Mouse (Mus musculus) intestine, embryonic 14.5 days (tissue): ENCODE measurements around the gene Hist1h2br. TPM values are rescaled to one million over a fixed set of nuclear protein-coding genes. Genes with fewer than 3 reads are reported as not detected.
"Not testable (repeated sequence)": the region's sequence is repeated elsewhere in the genome, so short reads cannot be mapped to it uniquely, and the experiment has no call there.

ENCODE experiments used
- ATAC-seq: fragments of 200-750 bp; cut with Nextera tagmentation; replicated peaks from 2 replicates; pipeline ENCODE4 v1.8.0; 2017; ENCODE audit warnings: low read depth, moderate number of reproducible peaks, moderate TSS enrichment, moderate library complexity; ENCODE audit not compliant: low FRiP score, low TSS enrichment
- DNase-seq: peaks from one replicate; pipeline ENCODE4 v3.0.0-alpha.2; 2018; ENCODE audit warnings: low spot score
- H3K27ac ChIP-seq: fragments of 300-500 bp; sonication (generic); 2 replicates; pipeline ENCODE4 v1.5.1; 2014; ENCODE audit warnings: low read depth, mild to moderate bottlenecking, control low read depth
- H3K27me3 ChIP-seq: fragments of 300-500 bp; sonication (generic); replicated peaks from 2 replicates; pipeline ENCODE4 v1.6.1; 2014; ENCODE audit warnings: low read length, control low read depth; ENCODE audit not compliant: control insufficient read depth, insufficient read depth
- H3K36me3 ChIP-seq: fragments of 300-500 bp; sonication (generic); 2 replicates; pipeline ENCODE4 v1.6.1; 2014; ENCODE audit warnings: low read length, control low read depth; ENCODE audit not compliant: control insufficient read depth, insufficient read depth
- H3K4me1 ChIP-seq: fragments of 300-500 bp; sonication (generic); replicated peaks from 2 replicates; pipeline ENCODE4 v1.6.1; 2014; ENCODE audit warnings: low read length, control low read depth, mixed read lengths; ENCODE audit not compliant: control insufficient read depth, insufficient read depth
- H3K4me2 ChIP-seq: fragments of 300-500 bp; sonication (generic); 2 replicates; pipeline ENCODE4 v1.6.1; 2014; ENCODE audit warnings: low read length
- H3K4me3 ChIP-seq: fragments of 300-500 bp; sonication (generic); 2 replicates; pipeline ENCODE4 v1.5.1; 2014; ENCODE audit warnings: low read depth, low read length, control low read depth, mixed read lengths
- H3K9ac ChIP-seq: fragments of 300-500 bp; sonication (generic); 2 replicates; pipeline ENCODE4 v1.6.1; 2014; ENCODE audit warnings: mild to moderate bottlenecking, low read length
- H3K9me3 ChIP-seq: fragments of 300-500 bp; sonication (generic); 2 replicates; pipeline ENCODE4 v1.6.1; 2016; ENCODE audit warnings: low read length, control low read depth; ENCODE audit not compliant: control insufficient read depth
- WGBS: fragments of 180-500 bp; shearing (Covaris S2); extraction: QIAGEN DNeasy Blood & Tissue Kit; methylation state at CpG from one replicate; pipeline ENCODE4 v1.1.7; 2014; 5-methylcytosine and 5-hydroxymethylcytosine counted together
- polyA plus RNA-seq: library from polyadenylated mRNA; unstranded; fragments of >200 nt; fragmentation: Nextera tagmentation; extraction: Ambion mirVana; gene quantifications from 2 replicates; pipeline ENCODE4 v1.2.1, GENCODE M21; 2014

Gene Hist1h2br
- 22.1 and 24.2 TPM in 2 replicates for polyA plus RNA-seq

DNA sequence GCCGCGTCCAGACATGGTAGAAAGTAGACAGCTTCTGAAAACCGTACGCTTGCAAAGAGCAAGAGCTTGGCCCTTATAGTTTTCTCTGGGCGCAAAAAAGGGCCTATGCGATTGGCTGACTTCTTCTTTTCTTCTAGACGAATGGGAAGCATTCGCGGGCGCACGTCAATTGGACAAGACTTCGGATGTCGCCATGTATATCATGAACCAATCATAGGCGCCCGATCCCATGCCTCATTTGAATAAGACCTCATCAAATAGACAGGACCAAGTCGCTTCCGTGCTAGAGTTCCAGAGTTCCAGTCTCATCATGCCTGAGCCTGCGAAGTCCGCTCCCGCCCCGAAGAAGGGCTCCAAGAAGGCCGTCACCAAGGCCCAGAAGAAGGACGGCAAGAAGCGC is at the start of gene Hist1h2br, which contains the start of gene Hist1h2ap:
Gene Hist1h2br, plus strand, starts transcription at position 283 of the 400 bp plus-strand sequence.
Gene Hist1h2ap, minus strand, starts transcription at position 47 of the 400 bp plus-strand sequence.
- H3K36me3 ChIP-seq, H3K27me3 ChIP-seq, DNase-seq, H3K9ac ChIP-seq, H3K4me3 ChIP-seq, H3K4me2 ChIP-seq, H3K9me3 ChIP-seq, H3K4me1 ChIP-seq, H3K27ac ChIP-seq: not testable (repeated sequence)
- peak; percentile 91 for ATAC-seq
- no CpG with 5 or more reads among the region's 24 CpGs for WGBS

DNA sequence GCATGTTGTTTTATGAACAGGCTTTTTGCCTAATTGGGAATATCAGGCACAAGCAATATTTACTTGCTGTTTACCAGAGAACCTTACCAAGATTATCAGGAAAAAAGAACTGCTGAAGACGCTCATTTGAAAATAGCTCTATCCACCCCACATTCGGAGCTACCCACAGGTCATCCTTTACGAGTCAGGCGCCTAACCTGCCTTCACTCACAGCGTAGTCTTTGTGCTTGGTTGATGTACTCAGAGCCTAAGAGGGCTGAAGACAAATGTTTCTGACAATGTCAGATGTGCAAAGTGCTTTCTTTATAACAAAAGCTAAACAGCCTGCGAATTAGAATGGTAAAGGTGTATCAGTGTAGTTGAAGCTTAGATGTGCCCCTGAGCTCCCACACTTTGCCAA is 49.2 kb upstream of the Hist1h2br start:
- no peak for ATAC-seq
- H3K9me3 ChIP-seq = no peaks in the 10 kb centered on the region
- WGBS = 26% methylated on average over 6 of the region's 6 CpGs
- no peaks in the 10 kb centered on the region for H3K27me3 ChIP-seq
- H3K27ac ChIP-seq = peak overlapping the region; percentile 92
- H3K36me3 ChIP-seq = no peaks in the 10 kb centered on the region
- H3K4me1 ChIP-seq = peaks cover 25% of the 10 kb centered on the region
- H3K4me3 ChIP-seq = no peak overlapping the region
- peak overlapping the region; percentile 54 for H3K9ac ChIP-seq
- DNase-seq = no peak
- peak overlapping the region; percentile 61 for H3K4me2 ChIP-seq

DNA sequence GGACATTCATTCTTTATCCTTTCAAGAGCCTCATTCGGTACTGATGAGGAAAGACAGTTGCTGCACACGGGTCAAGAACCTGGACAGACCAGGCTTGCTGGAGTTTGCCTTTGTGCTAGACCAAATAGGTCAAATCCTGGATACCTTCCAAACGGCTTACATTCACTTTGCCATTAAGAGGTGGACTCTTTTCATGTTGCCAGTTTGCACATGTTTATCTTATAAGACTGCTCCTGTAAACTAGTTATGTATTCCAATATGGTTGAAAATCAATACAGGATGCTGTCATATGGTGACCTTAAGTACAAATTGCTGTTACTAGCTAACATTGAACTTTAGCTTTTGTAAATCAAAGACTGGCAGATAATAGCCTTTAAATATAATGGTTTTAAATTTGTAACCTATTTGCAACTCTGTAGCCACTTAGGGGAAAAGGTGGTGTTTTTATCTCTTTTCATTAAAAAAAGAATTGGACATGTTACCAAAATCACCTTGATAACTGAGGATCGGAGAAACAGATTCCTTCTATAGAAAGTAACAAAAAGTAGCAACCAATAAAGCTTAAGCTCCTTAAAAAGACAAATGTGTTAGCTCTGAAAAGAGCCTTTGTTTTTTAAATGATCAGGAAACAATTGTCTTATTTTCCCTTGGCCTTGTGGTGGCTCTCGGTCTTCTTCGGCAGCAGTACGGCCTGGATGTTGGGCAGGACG is 47.2 kb upstream of the Hist1h2br start:
- 4% methylated on average over 8 of the region's 8 CpGs for WGBS
- Histone ChIP-seq H3K9ac (peak overlapping the region; percentile 63), H3K4me1 (peaks cover 31% of the 10 kb centered on the region), H3K27me3 (no peaks in the 10 kb centered on the region), H3K4me3 (peak overlapping the region; percentile 36), H3K27ac (peak overlapping the region; percentile 88), H3K4me2 (peak overlapping the region; percentile 55), H3K9me3 (no peaks in the 10 kb centered on the region), H3K36me3 (no peaks in the 10 kb centered on the region)
- DNase-seq (peak; percentile 65), ATAC-seq (no peak)

DNA sequence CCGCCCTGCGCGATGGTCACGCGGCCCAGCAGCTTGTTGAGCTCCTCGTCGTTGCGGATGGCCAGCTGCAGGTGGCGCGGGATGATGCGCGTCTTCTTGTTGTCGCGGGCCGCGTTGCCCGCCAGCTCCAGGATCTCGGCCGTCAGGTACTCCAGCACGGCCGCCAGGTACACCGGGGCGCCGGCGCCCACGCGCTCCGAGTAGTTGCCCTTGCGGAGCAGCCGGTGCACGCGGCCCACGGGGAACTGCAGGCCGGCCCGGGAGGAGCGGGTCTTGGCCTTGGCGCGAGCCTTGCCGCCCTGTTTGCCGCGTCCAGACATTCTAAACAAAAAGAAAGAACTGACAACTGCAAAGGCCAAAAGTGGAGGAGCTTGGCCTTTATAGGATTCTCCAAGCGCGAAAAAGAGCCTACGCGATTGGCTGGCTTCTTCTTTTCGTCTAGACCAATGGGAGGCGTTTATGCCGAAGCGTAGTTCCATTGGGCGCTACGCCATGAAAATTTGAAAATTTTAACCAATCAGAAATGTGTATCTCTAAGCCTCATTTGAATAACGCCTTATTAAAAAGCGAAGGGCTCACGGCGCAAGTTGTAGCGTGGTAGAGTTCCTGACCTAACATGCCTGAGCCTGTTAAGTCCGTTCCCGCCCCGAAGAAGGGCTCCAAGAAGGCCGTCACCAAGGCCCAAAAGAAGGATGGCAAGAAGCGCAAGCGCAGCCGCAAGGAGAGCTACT is 46.5 kb upstream of the Hist1h2br start, which contains the start of the genes Hist1h2an and Hist1h2bp:
Gene Hist1h2an, minus strand, starts transcription at position 320 of the 731 bp plus-strand sequence.
Gene Hist1h2bp, plus strand, starts transcription at position 563 of the 731 bp plus-strand sequence.
- H3K27me3 ChIP-seq, H3K36me3 ChIP-seq, H3K9me3 ChIP-seq: not testable (repeated sequence)
- peak within 1 kb of the TSS; percentile 36 for H3K4me3 ChIP-seq
- WGBS = 0% methylated on average over 35 of the region's 63 CpGs
- ATAC-seq (peak; percentile 94), DNase-seq (peak; percentile 93)
- H3K4me1 ChIP-seq = peaks cover 31% of the 10 kb centered on the region
- peak within 1 kb of the TSS; percentile 55 for H3K4me2 ChIP-seq
- peak within 1 kb of the TSS; percentile 63 for H3K9ac ChIP-seq
- H3K27ac ChIP-seq = peak within 1 kb of the TSS; percentile 88

DNA sequence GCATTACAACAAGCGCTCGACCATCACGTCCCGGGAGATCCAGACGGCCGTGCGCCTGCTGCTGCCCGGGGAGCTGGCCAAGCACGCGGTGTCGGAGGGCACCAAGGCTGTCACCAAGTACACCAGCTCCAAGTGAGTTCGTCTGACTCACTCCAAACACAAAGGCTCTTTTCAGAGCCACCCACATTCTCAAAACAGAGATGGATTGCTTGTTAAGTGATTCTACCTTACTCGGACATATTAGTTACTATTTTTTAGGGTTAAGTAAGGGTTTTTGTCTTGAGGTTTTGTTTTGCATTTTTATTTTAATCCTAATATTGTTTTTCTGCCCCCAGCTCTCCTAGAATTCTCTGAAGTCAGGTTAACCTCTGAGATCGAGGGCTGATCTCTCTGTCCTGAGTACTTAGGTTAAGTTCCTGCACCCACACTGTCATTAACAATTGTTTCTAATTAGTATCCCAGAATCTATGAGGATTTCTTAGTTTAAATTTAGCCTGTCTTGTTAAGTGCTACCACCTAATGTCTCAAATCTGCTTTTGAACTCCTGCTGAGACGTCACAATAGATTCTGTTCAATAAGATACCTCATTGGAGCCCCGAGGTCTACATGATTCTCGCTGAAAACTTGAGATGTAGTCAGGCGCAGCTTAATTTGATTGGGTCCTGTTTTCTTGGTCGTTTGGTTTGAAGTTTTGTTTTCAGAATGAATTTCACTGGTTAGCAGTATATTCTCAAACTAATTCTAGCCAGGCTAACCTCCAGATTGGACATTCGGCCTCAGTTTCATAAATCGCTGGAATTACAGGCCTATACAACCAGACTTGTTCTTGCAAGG is 45.6 kb upstream of the Hist1h2br start:
- Histone ChIP-seq H3K4me3 (peak overlapping the region; percentile 21), H3K9ac (peak overlapping the region; percentile 47), H3K9me3 (no peaks in the 10 kb centered on the region)

DNA sequence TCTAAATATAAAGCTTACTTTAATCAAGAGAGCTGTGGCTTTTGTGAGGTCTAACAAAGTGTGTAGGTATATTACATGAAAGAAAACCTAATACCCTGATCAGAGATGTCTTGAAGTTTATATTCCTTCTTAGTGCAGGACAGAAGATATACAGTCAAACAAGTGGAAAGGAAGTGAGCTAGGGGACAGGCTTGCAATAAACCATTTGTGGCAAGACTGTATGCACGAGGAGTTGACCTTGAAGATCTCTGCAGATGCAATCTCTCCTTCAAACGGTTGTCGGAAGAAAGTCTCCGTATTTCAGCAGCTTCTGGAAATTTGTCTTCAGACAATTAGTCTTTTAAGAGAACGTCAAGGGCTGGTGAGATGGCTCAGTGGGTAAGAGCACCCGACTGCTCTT is 43.6 kb upstream of the Hist1h2br start:
- no peaks in the 10 kb centered on the region for H3K27me3 ChIP-seq
- no peak overlapping the region for H3K27ac ChIP-seq
- no peaks in the 10 kb centered on the region for H3K9me3 ChIP-seq
- no peak overlapping the region for H3K4me2 ChIP-seq
- no peak overlapping the region for H3K4me3 ChIP-seq
- 38% methylated on average over 6 of the region's 6 CpGs for WGBS
- peak; percentile 50 for DNase-seq
- no peak overlapping the region for H3K9ac ChIP-seq
- no peak for ATAC-seq
- no peaks in the 10 kb centered on the region for H3K36me3 ChIP-seq
- H3K4me1 ChIP-seq = peaks cover 24% of the 10 kb centered on the region

More for the DNA sequence above, 45.6 kb upstream of the Hist1h2br start:
- Histone ChIP-seq H3K36me3 (no peaks in the 10 kb centered on the region), H3K27me3 (no peaks in the 10 kb centered on the region), H3K4me2 (peak overlapping the region; percentile 55), H3K4me1 (peaks cover 31% of the 10 kb centered on the region), H3K27ac (peak overlapping the region; percentile 88)
- DNase-seq (peak; percentile 51), ATAC-seq (no peak; the same call in 1 of the 2 replicates)
- WGBS = 24% methylated on average over 14 of the region's 21 CpGs

DNA sequence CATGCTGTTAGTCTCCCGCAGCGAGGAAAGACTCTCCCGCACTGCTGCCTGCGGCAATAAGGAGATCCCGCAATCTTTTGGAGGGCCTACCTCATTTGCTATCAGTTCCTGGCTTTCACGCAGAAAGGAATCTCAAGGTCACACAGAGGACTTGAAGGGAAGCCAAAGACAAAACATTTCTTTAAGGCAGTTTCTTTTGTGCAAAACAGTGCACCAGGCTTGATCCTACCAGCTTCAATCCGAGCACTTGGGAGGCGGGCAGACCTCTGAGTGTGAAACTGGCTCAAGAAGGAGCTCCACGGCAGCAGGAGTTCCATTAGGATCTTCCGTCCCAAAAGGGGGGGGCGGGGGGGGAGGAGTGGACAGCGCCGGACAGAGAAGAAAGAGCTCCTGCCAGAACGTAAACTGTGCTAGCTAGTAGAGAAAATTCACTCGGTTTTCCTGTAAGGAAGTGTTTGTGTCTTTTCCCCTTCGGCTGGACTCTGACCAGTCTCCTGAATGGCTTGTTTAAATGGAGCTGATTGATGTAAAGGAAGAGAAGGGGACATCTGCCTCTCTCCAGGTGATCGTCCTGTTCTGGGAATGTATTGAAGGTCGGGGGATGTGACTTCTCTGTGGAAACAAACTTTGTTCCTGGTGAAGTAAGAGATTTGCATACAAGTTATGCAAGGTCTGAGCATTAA is 42.8 kb upstream of the Hist1h2br start:
- Histone ChIP-seq H3K4me1 (peaks cover 21% of the 10 kb centered on the region), H3K4me2 (peak overlapping the region; percentile 51), H3K27ac (peak overlapping the region; percentile 44; the same call in 1 of the 2 replicates), H3K9me3 (no peaks in the 10 kb centered on the region), H3K27me3 (no peaks in the 10 kb centered on the region), H3K9ac (peak overlapping the region; percentile 34), H3K36me3 (no peaks in the 10 kb centered on the region), H3K4me3 (peak overlapping the region; percentile 16)
- ATAC-seq (no peak), DNase-seq (peak; percentile 68)
- 8% methylated on average over 17 of the region's 18 CpGs for WGBS
